Mouse (Mus musculus) left cerebral cortex, postnatal 4 days (tissue): Measurements from ENCODE around the gene Mrgpra2a. TPM values are rescaled to one million over a fixed set of nuclear protein-coding genes. Genes with fewer than 3 reads are reported as not detected.
"Not testable (repeated sequence)": the region's sequence is repeated elsewhere in the genome, so short reads cannot be mapped to it uniquely, and the experiment has no call there.

Experiments
- DNase-seq: peaks from one replicate; pipeline ENCODE4 v3.0.0-alpha.2; 2022
- intact Hi-C: fragments of 180-260 bp; cut with DNase I; formaldehyde crosslinking; loops from one replicate; pipeline ENCODE4 v1.15.1; 2025
- total RNA-seq, 2 experiments: library from RNA; stranded (reverse); gene quantifications; 2 replicates each; pipeline ENCODE4 v1.2.3; 2021

Gene Mrgpra2a
- not detected for total RNA-seq

DNA sequence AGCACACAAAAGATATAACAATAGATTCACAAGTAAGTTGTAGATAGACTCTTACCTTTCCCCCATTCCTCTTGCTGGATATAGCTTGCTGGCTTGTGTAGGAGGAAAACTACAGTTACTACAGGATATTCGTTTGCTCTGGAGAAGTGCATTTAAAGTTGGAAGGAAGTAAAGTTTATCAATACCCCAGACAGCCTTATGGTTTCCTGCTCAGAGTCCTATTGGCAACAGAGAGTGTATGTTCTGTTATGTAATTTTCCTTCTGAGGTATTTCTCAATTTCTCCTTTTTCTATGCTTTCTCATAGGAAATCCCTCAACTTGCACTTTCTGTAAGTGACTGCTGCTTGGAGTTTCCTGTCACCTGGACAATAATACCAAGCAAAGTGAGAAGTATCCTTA lies at the start of gene Mrgpra2a:
Gene Mrgpra2a (minus strand): TSS at position 125 of the 400 bp plus-strand sequence.
- intact Hi-C loops, DNase-seq: not testable (repeated sequence)

GRCm38 (mm10) chr7:47491266-47491665 lies 39.3 kb upstream of the Mrgpra2a start:
- DNase-seq, intact Hi-C loops: not testable (repeated sequence)

- DNase-seq, intact Hi-C loops: not testable (repeated sequence)
Measured at GRCm38 (mm10) chr7:47489438-47489837, 37.5 kb upstream of the Mrgpra2a start.

GRCm38 (mm10) chr7:47483181-47483580 lies 31.2 kb upstream of the Mrgpra2a start:
- DNase-seq, intact Hi-C loops: not testable (repeated sequence)

GRCm38 (mm10) chr7:47473904-47474303 lies 22.0 kb upstream of the Mrgpra2a start:
- intact Hi-C loops, DNase-seq: not testable (repeated sequence)

- DNase-seq, intact Hi-C loops: not testable (repeated sequence)
Measured at GRCm38 (mm10) chr7:47465278-47465981, 13.5 kb upstream of the Mrgpra2a start.

DNA sequence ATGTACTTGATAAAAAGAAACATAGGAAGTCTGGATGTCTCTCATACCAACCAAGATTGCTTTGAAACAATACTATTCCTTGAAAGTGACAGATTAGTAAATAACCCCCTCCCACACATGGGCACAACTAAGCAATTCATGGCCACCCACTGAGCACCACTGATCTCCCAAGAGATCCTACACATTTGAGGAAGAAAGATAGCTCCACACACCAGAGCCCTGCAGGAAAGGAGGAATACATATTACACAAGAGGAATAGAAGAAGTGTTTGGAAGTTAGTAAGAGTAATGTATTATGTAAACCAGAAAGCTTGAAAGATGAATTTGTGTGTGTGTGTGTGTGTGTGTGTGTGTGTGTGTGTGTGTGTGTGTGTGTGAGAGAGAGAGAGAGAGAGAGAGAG lies 6.2 kb downstream of the Mrgpra2a start:
- intact Hi-C loops, DNase-seq: not testable (repeated sequence)

DNA sequence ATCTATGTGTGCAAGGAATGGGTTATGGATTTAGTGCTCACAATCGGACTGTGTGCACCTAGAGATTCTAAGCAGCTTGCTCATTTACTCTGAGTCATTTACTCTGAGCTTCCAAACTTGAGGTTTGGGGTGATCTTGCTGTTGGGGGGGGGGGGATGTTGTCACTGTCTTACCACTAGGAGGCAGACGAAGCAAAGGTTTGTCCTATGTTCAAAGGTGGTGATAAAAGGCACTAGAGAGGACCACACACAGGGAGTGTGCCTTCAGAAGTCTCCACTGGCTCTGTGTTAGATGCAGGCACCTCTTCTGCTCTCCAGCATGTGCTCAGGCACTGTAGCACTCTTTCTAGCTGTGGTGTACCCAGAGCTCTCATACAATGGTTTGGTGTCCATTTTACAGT lies 15.5 kb downstream of the Mrgpra2a start:
- intact Hi-C loops, DNase-seq: not testable (repeated sequence)

DNA sequence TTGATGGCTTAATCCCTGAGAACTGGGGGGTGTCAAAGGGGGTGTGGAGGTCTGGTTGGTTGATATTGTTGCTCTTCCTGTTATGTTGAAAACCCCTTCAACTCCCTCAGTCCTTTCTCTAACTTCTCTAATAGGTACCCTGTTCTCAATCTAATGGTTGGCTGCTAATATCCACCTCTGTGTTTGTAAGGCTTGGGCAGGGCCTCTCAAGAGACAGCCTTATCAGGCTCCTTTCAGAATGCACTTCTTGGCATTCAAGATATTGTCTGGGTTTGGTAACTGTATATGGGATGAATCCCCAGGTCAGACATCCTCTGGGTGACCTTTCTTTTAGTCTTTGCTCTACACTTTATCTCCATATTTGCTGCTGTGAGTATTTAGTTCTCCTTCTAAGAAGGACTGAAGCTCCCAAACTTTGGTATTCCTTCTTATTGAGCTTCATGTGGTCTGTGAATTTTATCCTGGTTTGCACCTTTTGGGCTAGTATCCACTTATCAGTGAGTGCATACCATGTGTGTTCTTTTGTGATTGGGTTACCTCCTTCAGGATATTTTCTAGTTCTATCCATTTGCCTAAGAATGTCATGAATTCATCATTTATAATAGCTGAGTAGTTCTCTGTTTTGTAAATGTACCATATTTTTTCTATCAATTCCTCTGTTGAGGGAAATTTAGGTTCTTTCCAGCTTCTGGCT lies 24.0 kb downstream of the Mrgpra2a start:
- intact Hi-C loops, DNase-seq: not testable (repeated sequence)

DNA sequence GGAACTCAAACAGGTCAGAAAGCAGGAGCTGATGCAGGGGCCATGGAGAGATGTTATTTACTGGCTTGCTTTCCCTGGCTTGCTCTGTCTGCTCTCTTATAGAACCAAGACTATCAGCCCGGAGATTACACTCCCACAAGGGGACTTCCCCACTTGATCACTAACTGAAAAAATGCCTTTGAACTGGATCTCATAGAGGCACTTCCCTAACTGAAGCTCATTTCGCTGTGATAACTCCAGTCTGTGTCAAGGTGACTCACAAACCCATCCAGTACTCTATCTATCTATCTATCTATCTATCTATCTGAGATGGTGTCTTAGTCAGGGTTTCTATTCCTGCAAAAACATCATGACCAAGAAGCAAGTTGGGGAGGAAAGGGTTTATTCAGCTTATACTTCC lies 41.3 kb downstream of the Mrgpra2a start:
- no peak for DNase-seq
- intact Hi-C loops, result no loop called here

GRCm38 (mm10) chr7:47409545-47409944 lies 42.4 kb downstream of the Mrgpra2a start:
- intact Hi-C loops, result no loop called here
- no peak for DNase-seq

DNA sequence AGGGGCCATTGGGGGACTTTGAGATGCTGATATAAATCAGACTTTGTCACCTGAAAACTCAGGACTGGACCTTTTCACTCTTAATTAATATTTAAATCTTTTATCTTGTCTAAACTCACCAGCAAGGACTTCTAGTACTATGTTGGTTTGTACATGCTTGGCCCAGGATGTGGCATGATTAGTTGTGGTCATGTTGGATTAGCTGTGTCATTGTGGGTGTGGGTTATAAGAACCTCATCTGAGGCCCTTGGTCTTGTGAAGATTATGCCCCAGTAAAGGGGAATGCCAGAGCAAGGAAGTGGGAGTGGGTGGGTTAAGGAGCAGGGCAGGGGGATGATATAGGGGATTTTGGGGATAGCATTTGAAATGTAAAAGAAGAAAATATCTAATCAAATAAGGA lies 50.8 kb downstream of the Mrgpra2a start:
- intact Hi-C loops, result no loop called here
- no peak for DNase-seq

Other genes with a start within 250 kb of the Mrgpra2a start
- gene Mrgpra6, start 247.2 kb downstream of the Mrgpra2a start, total RNA-seq, result not detected
- gene Mrgpra9, start 199.3 kb downstream of the Mrgpra2a start, total RNA-seq, result not detected
- not detected for gene Mrgpra1, start 97.9 kb downstream of the Mrgpra2a start, total RNA-seq
- gene Mrgpra2b, start 76.7 kb upstream of the Mrgpra2a start, total RNA-seq, result not detected
- gene Mrgpra3, start 149.2 kb upstream of the Mrgpra2a start, total RNA-seq, result not detected